Mouse (Mus musculus) adrenal gland, postnatal 14 days (tissue): Measurements from ENCODE around the gene Pga5. TPM values are rescaled to one million over a fixed set of nuclear protein-coding genes. Genes with fewer than 3 reads are reported as not detected.

Source experiments
- DNase-seq: peaks from one replicate; pipeline ENCODE4 v3.0.0; 2021; ENCODE audit warnings: mixed read lengths
- long read RNA-seq, 2 experiments: library from polyadenylated mRNA; stranded (forward); transcript quantifications; one replicate each; pipeline ENCODE4 v2.0.0; 2021
- total RNA-seq: library from RNA; stranded (reverse); gene quantifications from 2 replicates; pipeline ENCODE4 v1.2.3, GENCODE M21; 2021

The Pga5 gene
- not detected in 2 replicates for total RNA-seq
- long read RNA-seq, experiment 1, result 0 reads
- long read RNA-seq, experiment 2, result 0 reads

DNA sequence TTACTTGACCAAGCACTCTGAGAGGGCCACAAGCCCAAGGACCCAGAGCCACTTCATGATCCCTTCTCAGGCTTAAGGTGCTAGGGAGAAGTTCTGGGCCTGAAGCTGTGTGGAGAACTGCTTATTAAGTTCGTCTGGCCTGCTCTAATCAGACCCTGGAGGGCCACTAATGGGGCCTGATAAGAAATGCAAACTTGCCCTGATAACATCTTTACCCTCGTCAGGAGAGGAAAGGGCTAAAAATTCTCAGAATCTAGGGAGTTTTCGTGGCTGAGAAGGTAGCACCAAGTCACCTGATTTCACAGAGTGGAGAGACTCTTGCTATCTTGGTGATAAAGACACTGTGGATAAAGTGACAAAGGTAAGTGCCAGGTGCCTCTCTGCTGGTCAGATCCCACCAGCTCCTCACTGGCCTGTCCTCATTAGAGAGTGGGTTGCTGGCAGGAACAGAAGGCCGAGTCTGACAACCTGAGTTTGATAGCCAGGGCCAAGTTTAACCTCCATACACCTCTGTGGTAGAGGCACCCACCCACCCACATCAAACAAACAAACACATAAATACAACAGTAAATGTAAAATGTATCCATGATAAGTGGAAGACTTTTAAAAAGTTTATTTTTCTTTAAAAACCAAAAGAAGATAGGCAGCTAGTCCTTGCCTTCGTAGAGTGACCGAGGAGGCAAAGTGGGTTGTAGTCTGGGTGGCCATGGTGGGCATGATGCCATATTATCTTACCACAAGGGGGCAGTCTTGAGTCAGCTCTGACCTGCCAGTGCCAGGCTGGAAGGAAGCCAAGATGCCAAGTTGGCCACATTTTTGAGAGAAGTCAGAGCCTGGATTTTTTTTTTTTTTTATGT is at the start of gene Pga5:
Pga5 (minus strand) TSS at position 157 of the 857 bp plus-strand sequence.
- peak; percentile 93 for DNase-seq

DNA sequence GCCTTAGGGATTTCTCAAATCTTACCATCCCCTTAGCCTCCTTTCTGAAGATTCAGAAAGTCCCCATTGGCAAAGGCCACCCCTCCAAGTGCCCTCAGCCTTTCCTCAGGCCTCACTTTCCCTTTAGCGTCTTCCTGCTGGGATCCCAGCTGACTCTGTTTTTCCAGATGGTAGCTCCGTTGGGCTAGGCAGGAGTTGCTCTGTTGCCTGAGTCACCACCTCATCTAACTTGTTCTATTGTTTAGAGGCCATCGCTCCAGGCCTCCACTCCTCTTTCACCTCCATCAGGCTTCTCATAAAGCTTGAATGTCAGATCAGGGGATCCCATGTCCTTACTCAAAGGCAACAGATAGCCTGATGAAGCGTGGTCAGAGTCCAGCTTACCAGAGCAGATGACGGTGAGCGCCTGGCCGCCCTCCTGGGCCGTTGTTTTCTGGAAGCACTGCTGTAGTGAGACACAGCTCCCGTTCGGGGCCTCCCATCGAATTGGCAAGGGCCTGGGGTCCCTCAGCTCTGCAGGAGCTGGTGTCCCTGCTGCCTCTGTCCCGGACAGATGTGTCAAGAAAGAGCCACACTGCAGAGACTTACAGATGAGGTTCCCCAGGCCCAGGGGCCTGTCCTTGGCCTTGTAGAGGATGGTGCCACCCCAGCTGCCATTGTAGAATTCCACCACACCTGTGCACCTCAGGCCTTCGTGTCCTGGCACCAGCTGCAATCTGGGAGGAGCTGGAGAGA is 46.9 kb upstream of the Pga5 start:
- no peak for DNase-seq

DNA sequence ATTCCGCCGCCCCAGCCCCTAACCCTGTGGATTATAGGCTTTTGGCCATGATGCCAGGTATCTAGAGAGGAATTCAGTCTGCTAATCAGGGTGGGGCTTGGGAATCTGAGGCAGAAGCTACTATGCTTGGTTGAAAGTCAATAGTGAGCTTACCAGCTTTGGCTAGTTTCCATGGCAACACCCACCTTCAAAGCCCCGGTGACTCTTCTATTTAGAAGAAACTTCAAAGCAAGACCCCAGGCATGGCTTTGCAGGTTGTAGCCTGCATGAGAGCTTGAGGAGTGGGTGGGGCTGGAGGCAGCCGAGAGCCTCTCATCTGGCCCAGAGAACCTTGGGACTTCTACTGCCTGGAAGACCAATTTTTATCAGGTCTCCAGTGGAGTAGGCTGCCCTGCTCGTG is 45.8 kb upstream of the Pga5 start:
- no peak for DNase-seq

DNA sequence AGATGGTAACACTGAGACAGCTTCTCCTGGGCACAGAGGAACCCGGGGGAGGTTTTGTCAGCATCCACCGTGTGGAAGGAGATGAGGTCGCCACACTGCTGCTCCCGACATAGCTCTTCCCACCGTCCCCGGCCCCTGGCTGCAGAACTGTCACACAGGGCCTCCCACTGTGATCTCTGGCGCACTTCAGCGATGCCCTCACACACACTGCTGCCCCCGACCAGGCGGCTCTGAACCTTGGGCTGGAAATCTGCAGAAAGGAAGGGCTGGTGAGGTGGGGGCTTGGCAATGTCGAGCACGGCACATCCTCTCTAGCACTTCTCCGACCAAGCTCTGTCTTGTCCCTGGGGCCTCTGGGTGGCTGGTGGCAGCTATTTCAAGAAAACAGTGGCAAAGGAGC is 45.2 kb upstream of the Pga5 start:
- no peak for DNase-seq

DNA sequence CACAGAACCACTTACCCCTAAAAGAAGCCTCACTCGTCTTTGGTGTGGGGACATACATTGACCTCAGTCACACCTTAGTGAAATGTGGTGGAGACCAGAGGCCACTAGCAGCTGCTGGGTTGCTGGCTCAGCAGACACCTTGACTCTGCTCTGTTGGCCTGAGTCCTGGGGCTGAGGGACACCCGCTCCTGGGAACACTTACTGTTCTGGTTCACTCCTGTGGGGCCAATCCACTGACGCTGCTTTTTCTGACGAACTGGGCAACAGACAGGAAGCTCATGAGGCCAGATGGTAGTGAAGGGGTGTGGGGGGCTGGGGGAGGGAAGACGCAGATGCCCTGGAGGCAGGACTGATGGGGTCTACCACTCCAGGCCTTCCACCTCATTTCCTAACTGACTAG is 43.2 kb upstream of the Pga5 start:
- no peak for DNase-seq

DNA sequence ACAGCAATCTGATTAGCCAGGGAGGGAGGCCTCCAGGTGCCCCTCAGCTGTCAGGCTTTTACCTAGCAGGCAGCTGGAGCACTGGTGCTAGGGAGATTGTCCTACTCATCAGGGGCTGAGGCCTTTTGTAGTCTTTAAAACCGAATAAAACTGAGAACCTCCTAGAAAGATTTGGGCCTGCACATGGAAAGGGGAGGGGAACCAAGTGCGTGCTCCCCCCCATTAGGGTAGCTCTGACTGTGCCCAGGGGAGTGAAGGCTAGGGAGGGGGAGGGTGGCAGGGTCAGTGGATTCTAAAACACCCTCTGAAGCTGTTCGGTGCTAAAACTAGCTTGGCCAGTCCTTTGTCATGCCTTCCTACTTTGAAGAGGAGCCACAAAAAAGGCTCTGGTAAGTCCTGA is 42.7 kb upstream of the Pga5 start:
- DNase-seq, result no peak

DNA sequence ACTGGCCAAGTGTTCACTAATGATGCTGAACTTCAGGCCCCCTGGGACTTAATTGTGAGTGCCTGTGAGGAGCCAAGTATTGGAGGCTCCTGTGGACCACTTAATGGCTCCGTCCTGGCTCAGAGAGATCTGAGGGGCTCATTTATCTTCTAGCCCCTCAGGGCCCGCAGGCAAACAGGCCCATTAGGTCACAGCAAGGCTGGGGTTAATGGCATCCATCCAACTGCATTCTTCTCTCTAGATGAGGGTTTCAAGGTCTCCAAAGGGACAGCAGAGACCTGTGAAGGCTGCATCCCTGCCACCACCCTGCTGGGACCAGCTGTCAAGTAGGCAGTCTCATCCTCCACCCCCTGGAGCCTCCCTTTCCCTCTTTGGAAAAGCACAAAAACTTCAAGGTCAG is 41.9 kb upstream of the Pga5 start:
- peak; percentile 35 for DNase-seq

DNA sequence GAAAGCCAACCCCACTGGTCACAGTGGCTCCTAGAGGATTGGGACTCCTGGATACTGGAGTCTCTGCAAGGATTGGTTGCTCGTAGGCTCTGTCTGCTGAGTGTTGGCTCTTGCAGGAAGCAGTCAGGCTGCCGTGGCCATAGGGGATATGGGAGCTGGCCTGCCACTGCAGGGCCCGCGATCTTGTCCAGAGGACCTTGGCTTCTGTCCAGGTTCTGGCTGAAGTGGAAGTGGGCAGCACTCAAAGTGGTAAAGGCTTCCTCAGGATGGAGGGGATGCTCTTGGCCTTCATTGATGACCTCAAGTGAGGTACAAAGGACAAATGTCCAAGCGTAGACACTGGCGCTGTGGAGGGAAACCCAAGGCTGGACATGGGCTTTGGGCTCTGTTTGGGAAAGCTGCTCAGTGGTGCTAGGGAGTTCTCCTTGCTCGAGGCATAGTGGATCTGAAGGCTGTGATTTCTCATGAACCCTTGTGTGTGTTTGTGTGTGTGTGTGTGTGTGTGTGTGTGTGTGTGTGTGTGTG is 40.4 kb upstream of the Pga5 start:
- peak; percentile 65 for DNase-seq

DNA sequence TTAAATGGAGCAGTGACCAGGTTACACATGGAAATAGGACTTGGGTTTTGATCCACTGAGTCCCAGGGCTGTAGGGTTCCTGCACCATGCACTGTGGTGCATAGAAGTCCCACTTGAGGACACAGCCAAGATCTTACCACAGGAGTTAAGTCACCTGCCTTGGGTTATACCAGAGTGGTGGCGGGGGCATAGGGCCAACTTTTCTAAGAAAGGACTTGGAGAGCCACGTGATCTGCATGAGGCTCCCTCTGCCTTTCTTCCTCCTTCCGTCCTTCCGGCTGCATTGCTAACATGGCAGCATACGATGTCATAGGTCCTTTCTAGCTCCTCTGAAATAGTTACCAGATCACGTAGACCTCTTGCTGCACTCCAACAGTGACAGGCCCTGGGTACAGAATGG is 37.6 kb upstream of the Pga5 start:
- no peak for DNase-seq

DNA sequence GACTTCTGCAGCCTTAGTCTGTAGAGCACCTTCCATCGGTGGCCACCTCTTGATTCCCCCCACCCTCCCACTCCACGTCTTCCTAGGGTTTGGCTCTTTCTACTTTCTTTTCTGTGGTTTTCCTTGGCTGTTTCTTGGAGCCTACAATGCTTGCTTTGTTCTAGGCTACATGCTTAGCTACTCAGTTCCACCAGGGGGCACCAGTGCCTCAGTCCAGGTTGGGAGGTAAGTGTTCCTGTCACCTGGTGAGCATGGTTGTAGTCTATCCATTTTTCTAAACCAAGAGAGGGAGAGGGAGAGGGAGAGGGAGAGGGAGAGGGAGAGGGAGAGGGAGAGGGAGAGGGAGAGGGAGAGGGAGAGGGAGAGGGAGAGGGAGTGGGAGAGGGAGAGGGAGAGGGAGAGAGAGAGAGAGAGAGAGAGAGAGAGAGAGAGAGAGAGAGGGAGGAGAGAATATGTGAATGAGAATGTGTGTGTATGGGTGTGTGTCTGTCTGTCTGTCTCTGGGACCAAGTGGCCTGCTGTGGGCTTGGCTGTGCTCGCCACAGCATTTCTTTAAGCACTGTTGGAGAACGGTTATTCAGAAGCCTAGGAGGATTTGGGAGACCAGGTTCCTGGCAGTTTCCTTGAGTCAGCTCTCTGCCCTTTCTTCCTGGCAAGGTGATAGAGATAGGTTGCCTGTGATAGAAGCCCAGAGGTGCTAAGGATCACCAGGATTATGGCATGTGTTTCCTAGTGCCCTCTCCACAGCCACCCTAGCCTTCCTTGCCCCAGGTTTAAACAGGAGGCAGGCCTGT is 37.0 kb upstream of the Pga5 start:
- peak; percentile 86 for DNase-seq

DNA sequence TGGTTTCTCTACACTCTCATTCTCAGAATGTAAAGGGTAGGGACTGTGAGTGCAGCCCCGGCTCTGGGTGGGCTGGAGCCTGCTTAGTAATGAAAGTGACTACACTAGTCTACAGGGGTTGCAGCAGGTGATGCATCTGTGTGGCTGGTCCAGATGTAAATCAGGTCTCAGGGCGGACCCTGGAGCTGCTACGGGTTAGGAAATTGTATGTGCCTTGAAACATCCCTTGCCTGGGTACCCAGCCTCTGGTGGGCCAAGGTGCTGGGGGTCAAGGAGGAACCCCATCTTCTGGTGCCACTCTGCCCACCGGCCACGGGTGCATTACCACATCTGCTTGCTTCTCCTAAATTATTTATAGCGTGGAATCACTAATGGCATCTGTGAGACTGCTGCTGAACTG is 36.3 kb upstream of the Pga5 start:
- no peak for DNase-seq

DNA sequence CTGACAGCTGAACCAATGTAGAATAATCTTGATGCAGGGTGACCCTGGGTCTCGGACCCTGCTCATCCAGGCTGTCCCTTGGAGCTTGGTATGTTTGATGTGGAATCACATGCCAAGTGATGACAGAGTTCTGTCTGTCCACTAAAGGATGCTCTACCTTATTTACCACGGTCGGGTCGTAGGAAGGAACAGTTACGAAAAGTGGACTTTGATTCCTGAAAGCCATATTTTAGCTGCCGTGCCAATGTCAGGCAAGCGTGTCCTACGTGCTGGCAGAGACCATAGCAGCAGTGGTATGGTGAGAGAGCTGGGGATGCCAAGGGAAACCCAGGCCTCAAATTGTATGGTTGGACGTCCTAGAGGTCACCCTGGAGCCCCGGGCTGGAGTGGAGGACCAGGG is 35.7 kb upstream of the Pga5 start:
- no peak for DNase-seq

DNA sequence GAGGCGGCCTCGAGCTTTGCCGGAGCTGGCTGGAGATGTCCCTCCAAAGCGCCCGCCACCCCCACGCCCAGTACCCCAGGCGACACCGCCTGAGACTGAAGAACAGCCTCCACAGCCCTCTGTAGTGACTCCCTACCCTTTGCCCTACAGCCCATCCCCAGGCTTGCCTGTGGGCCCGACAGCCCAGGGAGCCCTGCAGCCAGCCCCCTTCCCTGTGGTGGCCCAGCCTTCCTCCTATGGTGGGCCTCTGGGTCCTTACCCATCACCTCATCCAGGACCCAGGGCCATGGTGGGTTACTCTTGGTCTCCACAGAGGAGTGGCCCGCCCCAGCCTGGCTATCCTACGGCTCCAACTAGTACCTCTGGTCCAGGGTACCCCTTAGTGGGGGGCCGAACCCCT is 34.8 kb upstream of the Pga5 start:
- no peak for DNase-seq

DNA sequence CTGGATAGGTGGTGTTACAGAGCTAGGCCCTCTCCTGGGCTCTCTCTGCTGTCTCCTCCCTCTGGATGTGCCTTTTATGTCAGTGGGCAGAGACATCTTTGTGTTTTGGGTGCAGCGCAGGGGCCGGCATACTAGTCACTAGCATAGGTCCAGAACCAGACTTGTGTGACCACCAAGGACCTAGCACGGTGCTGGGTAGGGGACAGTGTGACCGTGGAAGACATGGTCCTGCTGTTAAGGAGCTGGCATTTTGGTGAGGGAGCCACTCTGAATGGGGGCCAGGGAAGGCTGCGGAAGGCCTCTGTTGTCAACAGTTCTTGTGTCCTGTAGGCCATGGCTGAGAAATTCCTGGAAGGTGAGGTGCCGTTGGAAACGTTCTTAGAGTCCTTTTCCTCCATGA is 34.3 kb upstream of the Pga5 start:
- no peak for DNase-seq

DNA sequence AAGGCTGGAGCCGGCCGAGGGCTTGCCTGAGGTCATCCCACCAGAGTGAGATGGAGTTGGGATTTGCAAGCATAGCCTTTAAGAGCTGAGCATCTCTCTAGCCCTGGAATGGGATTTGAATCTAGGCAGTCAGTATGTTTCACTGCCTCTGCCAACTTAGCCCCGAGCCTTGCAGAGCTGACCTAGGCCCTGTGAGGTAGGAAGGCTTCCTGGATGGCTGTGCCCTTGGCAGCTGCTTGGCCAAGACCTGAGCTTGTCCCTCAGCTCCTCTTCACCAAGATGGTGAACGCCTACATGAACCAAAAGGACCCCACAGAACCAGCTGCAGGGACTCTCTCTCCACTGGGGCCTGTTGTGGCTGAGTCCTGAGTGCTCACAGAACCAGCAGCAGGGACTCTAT is 32.9 kb upstream of the Pga5 start:
- DNase-seq, result no peak

DNA sequence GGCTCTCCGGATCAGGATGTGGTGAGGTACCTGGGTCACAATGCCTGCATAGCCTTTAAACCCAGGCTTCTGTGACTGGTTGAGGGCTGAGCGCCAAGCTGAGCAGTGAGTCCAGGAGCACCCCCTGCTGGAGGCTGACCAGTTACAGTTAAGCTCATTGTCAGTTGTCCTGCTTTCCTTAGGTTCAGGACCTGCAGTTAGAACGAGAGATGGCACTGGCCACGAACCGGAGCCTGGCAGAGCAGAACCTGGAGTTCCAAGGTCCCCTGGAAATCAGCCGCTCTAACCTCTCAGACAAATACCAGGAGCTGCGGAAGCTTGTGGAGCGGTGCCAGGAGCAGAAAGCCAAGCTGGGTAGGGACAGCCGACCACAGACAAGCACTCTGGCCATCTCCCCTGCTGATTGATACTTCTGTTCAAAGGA is 32.2 kb upstream of the Pga5 start:
- DNase-seq, result peak; percentile 76

DNA sequence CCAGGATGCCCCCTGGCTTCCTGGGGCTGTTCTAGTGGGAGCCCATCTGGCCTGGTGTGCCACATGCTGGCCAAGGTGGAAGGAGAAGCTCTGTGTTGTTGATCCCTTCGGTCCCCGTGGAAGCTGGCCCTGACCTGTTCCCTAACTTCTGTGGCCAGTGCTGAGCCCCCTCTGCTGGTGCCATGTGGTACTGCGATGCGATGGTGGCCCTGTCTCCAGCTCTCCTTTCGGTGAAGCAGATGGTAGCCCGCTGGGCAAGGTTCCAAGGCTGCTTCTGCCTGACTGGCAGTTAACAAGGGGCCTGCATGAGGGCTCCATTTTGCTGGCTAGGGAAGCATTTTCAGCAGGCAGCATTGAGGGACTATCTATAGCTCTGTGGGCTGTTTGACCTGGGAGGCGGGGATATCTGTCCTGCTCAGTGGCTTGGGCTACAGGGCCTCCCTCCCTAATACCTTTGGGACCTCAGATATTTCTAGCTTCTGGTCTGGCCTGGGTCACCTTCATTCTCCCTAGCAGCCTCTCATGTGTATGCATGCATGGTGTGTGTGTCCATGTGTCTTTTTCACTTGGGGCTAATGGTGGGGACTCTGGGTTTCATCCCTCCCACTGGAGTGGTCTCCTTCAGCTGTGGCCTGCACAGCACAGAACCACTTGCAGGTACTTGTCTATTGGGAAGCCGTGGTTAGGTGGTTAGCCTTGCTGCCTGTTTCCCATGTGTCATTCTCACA is 31.7 kb upstream of the Pga5 start:
- DNase-seq, result peak; percentile 98

DNA sequence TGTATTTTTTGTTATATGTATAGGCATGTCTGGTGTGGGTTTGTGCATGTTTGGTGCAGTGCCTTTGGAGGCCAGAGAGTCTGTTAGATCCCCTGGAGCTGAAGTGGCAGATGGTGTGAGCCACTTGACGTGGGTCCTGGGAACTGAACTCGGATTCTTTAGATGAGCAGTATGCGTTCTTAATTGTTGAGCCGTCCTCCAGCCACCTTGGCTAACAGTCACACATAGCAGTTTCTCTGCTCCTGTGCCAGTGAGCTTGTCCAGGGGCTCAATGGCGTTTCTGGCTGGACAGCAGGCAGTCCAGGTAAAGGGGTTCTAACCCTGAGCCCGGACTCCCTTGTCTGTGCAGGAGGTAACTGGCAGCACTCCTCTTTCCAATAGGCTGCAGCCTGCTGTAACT is 31.0 kb upstream of the Pga5 start:
- no peak for DNase-seq

DNA sequence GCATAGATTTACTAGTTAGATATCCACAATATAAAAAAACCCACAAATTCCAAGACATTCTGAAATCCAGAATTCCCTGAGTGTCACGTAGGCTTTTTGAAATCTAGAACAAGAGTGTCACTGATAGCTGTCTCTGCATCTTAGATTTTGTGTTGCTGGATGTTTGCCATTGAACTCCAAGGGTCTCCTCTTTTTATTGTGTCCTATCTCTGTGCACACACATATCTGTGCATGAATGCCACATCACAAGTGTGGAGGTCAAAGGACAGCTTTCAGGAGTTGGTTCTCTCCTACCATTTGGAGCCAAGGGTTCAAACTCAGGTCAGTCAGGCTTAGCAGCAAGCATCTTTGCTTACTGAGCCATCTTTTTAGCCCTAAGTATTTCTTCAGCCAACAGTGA is 30.0 kb upstream of the Pga5 start:
- no peak for DNase-seq

DNA sequence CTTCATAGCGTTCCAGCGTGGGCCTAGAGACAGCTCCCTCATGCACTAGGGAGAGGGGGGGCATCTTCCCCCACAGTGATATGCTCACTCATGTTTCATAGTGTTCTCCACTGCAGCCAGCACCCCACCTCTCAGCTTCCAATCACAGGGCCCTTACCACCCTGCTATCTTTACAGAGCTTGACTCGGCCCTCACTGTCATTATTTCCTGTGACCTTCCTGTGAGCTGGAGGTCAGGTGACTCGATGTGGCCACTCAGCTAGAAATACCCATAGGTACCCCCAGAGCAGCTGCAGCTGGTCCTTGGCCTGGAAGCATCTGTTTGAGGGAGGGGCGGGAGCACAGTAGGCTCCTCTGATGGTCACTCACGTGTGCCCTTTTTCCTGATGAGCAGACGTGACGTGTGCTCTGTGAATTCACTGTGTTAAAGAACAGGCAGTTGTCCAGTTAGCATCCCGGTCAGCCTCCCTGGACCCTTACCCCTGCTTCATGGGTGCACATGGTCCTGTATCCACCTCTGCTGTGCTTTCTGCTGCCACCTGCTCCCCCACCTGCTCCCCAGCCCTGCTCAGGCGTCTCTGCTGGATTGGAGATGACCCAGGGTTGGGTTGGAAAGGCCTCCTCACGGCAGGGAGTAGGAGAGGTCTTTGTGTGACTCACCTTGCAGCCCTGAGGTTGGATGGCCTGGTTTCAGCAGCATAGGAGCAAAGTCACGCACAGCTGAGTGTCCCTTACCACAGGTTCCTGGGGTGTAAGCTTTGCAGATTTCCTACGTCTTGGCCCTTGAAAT is 29.4 kb upstream of the Pga5 start:
- no peak for DNase-seq

DNA sequence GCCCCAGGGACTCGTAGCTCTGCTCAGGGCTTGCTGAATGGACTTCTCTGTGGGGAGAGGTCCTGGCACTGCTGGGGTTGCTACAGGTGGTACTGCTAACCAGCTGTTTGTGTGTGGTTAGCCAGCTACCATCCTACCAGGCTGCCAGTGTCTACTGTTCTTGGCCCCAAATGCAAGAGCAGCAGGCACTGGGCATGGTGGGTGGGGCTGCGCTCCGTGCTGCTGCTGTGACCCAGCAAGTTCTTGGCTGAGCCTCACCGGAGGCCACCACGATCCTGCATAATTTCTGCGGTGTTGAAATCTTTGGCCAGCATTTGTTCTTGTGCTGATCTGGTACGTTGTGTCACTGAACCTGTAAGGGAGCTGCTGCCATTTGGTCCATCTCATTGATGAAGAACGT is 25.6 kb upstream of the Pga5 start:
- DNase-seq, result peak; percentile 62
